Mouse (Mus musculus) central nervous system, embryonic 14 days (tissue): ENCODE data around the gene Ces5a. TPM values are rescaled to one million over a fixed set of nuclear protein-coding genes. Genes with fewer than 3 reads are reported as not detected.

Experiments
- polyA plus RNA-seq: library from polyadenylated mRNA; depleted of rRNA; stranded (reverse); fragments of >200 nt; gene quantifications from 2 replicates; pipeline ENCODE4 v1.2.3, GENCODE M21; 2012; rRNA removed

Gene Ces5a
- 0.54 and 0.86 TPM in 2 replicates for polyA plus RNA-seq

GRCm38 (mm10) chr8:93535730-93536129, at the start of gene Ces5a:
TSS of gene Ces5a (minus strand) at chr8:93535830.

Other genes with a start within 250 kb of the Ces5a start
- gene Ces1g, start 198.5 kb downstream of the Ces5a start, polyA plus RNA-seq: not detected in 2 replicates
- not detected in 2 replicates for gene Ces1h, start 156.1 kb downstream of the Ces5a start, polyA plus RNA-seq